Mouse (Mus musculus): ENCODE results near the gene Mroh2a.

DNA sequence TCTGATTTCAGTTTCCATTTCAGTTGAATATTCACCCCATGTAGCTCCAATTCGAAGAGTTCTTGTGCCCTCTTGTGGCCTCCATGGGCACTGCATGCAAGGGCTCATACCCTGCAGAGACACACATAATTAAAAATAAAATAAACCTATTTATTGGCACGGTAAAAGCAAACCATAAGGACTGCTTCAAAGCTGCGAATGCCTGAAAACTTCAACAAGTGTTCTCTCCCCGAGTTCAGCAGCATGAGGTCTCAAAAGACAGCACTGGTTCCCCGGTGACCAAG is 60.9 kb downstream of the Mroh2a start:
- peak; percentile 93 for TF ChIP-seq CTCF (IDR thresholded peaks at IDR 0.05; ENCODE audit: low read depth)
- TF ChIP-seq EP300 (IDR thresholded peaks at IDR 0.05; ENCODE audit: low read depth): no peak
